In genomic region chr8:120036111-120036510, GRCm38 (mm10) we compare ENCODE assay signal across 14 mouse cellular contexts. TPM values are rescaled to one million over a fixed set of nuclear protein-coding genes. Genes with fewer than 3 reads are reported as not detected.
A peak's percentile ranks its signal among the peaks of the same experiment; 100 is the strongest.
DNase-seq lines count a peak whose midpoint lies in the region; ATAC-seq and TF ChIP-seq lines count a peak whose summit lies in the region.
"Had no signal": no experiment of that assay in that cellular context is flagged by ENCODE, and none has a peak within 500 bp of the region (broad histone marks: within the 10 kb centered on the region; RNA-seq: fewer than 3 reads in every experiment).

No protein-coding gene starts in this region.

- no peaks in the 10 kb centered on the region for H3K36me3 ChIP-seq in hindbrain, postnatal 0 days (ENCODE audit: insufficient read depth, low read length)
- H3K36me3 ChIP-seq: liver, embryonic 15.5 days had no signal

- H3K9ac ChIP-seq in hindbrain, postnatal 0 days (replicated peaks; ENCODE audit: low read length) = no peak overlapping the region
- H3K9ac ChIP-seq: liver, embryonic 15.5 days had no signal

- no peak for TF ChIP-seq CTCF in hindbrain, postnatal 0 days (IDR thresholded peaks at IDR 0.05; ENCODE audit: low read depth)

- intact Hi-C loops in heart, postnatal 14 days (cut with DNase I) = no loop called here

- ATAC-seq in activated CD4-positive, CD25-positive, alpha-beta regulatory T cell, adult 4 months = no peak
- no peak for ATAC-seq in hindbrain, postnatal 0 days

- peak; percentile 62 to 68 for DNase-seq in heart, adult 18-20 months
- DNase-seq in heart, postnatal 14 days = no peak
- DNase-seq in 3T3-L1 (ENCODE audit: low read depth, low spot score) = peak; percentile 65
- DNase-seq in adrenal gland, postnatal 10 days = peak; percentile 40
- peak; percentile 49 for DNase-seq in gastrocnemius, postnatal 25 days
- no peak for DNase-seq in cerebellum, postnatal 25 days
- no peak for DNase-seq in hindbrain, postnatal 0 days (ENCODE audit: low spot score)
- DNase-seq: cerebellum, adult 18-20 months; kidney, postnatal 36 days; right cerebral cortex, adult 18-20 months had no signal

- no peaks in the 10 kb centered on the region for H3K9me3 ChIP-seq in hindbrain, postnatal 0 days (ENCODE audit: low read length)
- H3K9me3 ChIP-seq: liver, embryonic 15.5 days had no signal

- H3K27me3 ChIP-seq in hindbrain, postnatal 0 days (ENCODE audit: insufficient read depth, low read length) = no peaks in the 10 kb centered on the region
- H3K27me3 ChIP-seq: liver, embryonic 15.5 days had no signal

- H3K4me2 ChIP-seq in hindbrain, postnatal 0 days (ENCODE audit: low read depth, low read length) = no peak overlapping the region
- H3K4me2 ChIP-seq: liver, embryonic 15.5 days had no signal

- no peak overlapping the region for H3K27ac ChIP-seq in hindbrain, postnatal 0 days
- H3K27ac ChIP-seq: liver, embryonic 15.5 days had no signal

- peaks cover 3% of the 10 kb centered on the region; the same call in 1 of the 2 replicates for H3K4me1 ChIP-seq in hindbrain, postnatal 0 days (ENCODE audit: insufficient read depth, low read length)

- no peak overlapping the region for H3K4me3 ChIP-seq in hindbrain, postnatal 0 days (ENCODE audit: low read length)
- H3K4me3 ChIP-seq: liver, embryonic 15.5 days had no signal

- 30% methylated on average over 9 of the region's 9 CpGs for whole genome bisulfite sequencing in hindbrain, postnatal 0 days

RNA-seq across cellular contexts. Expression of gene Crispld2, which starts 43.9 kb away (rescaled TPM):
- 10 to 100 TPM; 25.1 to 27.1 TPM for total RNA-seq in heart, adult 18-20 months (2021)
- total RNA-seq in heart, postnatal 14 days (2021) = 10 to 100 TPM; 16.9 to 17.6 TPM
- 1 to 10 TPM; 5.9 to 7.7 TPM for total RNA-seq in adrenal gland, postnatal 10 days (2021)
- 1 to 10 TPM; 5.2 to 8.3 TPM for total RNA-seq in gastrocnemius, postnatal 25 days (2021)
- polyA plus RNA-seq in activated CD4-positive, CD25-positive, alpha-beta regulatory T cell, adult 4 months (2017; shearing (Covaris generic)) = not detected
- total RNA-seq in hindbrain, postnatal 0 days (2014; rRNA removed) = 3.5 and 5.6 TPM in 2 replicates
- 2.5 and 2.6 TPM in 2 replicates for polyA plus RNA-seq in hindbrain, postnatal 0 days (2015; fragmentation: Nextera tagmentation; extraction: Ambion mirVana)
- total RNA-seq: CH12.LX; megakaryocyte-erythroid progenitor cell, adult 5-6 weeks had no signal

Comparison
In these comparisons a context has a peak if more than half of its experiments do, and no peak if none do; other contexts are left out.
1. DNase-seq: peak in heart, adult 18-20 months (2 of 2), 3T3-L1 (single experiment), adrenal gland, postnatal 10 days (single experiment) and gastrocnemius, postnatal 25 days (single experiment); none in heart, postnatal 14 days (0 of 2), cerebellum, postnatal 25 days (0 of 2) and hindbrain, postnatal 0 days (single experiment).